Mouse (Mus musculus) gastrocnemius, postnatal 36 days (tissue): Measurements from ENCODE around the gene Fxyd7. TPM values are rescaled to one million over a fixed set of nuclear protein-coding genes. Genes with fewer than 3 reads are reported as not detected.

Experiments used
- DNase-seq, 2 experiments: peaks; one replicate each; pipeline ENCODE4 v3.0.0; 2022
- intact Hi-C: fragments of 180-260 bp; cut with DNase I; formaldehyde crosslinking; loops from one replicate; pipeline ENCODE4 v1.15.1; 2025
- microRNA-seq, 2 experiments: library from miRNA; unstranded; fragments of <30 nt; microRNA quantifications; one replicate each; pipeline ENCODE4 v1.2.0; 2021
- total RNA-seq, 2 experiments: library from RNA; stranded (reverse); gene quantifications; 2 replicates each; pipeline ENCODE4 v1.2.3; 2021

The Fxyd7 gene
- total RNA-seq, 2 experiments from 2014 or later: 1.7 to 1.8 TPM

- DNase-seq: no peak
- intact Hi-C loops: no loop called here
Observed at GRCm38 (mm10) chr7:31030717-31031116, 20.6 kb downstream of the Fxyd7 start.

DNA sequence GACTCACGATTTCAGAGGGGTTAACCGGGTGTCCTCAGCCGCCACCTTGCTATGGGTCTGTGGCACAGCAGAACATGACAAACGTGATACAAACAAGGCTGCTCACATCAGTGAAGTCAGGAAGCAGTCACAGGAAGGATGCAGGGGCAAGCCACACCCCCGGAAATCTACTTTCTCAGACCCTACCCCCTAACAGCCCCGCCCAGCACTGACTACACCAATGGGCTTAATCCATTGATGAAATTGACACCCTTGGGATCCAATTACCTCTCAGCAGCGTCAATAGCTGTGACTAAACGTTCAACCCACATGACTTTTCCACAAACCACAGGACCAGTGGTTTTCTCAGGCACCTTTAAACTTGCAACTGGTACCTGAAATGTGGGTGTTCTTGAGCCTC is 22.7 kb downstream of the Fxyd7 start:
- intact Hi-C loops: no loop called here
- DNase-seq: no peak

DNA sequence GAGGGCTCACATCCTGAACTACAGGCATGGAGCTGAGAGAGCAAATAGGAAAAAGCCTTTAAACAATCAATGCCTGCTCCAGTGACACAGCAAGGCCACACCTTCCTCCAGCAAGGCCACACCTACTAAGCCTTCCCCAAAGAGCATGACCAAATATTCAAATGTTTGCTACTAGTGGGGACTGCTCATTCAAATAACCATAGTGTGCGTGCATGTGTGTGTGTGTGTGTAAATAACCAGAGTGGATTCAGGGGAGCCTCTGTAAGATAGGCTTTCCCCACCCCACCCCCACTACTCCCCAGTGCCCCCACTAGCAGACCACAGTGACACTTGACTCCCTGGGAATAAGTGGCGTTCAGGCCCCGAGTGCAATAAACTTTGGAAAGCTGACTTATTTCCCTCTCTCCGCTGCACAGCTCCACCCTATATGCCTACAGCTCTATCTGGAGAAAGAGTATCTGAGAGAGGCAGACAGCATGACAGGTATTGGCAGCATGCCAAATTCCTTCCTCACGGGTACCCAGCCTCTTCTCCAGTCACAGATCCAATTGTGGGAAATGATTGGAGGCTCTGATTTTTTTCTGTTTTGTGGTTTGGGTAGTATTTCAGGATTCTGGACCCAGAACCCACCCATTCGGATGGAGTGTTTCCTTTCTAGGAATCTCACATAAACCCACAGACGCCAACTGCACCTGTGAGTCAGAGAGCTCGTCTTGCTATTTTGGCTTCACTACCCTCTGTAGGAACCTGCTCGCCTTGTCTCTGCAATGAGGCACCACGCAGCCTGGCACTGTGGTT is 34.0 kb downstream of the Fxyd7 start:
- DNase-seq: no peak
- intact Hi-C loops: no loop called here

GRCm38 (mm10) chr7:31012971-31013370 is 38.3 kb downstream of the Fxyd7 start:
- DNase-seq: no peak
- intact Hi-C loops: no loop called here

DNA sequence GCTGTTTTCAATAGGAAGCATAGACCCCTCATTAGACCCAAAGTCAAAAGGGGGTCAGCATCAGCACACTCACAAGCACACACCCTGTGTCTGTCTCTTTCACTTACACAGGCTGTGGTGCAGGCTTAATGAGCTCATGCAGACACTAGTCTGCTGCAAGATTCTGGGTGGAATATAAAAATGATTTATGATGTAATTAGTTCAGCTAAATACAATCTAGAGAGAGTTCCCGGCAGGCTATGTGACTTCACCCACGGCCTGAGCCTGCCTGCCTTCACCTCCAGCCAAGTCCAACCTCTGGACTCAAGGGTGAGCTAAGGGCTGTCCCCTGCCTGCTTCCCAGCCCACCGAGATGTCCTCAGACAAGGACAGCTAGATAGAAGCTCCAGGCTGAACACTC is 42.4 kb downstream of the Fxyd7 start:
- DNase-seq: no peak

DNA sequence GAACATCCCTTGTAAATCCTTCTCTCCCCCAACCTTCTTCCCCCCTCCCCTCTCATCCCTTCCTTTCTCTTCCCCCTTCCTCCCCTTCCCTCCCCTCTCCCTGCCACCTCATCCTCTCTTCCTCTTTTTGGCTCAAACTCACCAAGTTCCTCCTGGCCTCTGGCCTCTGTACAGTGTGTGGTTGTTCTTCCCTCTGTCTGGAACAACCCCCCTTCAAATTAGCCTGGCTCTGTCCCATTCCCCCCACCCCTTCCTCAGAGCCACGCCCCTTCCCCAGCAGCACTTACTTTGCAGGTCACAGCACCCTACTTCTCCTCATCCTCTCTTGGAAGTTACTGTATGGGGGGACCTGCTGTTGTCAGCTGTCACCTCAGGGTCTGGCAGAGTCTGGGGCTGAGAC is 43.1 kb downstream of the Fxyd7 start:
- intact Hi-C loops: no loop called here
- DNase-seq: no peak

More for the DNA sequence above, 42.4 kb downstream of the Fxyd7 start:
- intact Hi-C loops: no loop called here

DNA sequence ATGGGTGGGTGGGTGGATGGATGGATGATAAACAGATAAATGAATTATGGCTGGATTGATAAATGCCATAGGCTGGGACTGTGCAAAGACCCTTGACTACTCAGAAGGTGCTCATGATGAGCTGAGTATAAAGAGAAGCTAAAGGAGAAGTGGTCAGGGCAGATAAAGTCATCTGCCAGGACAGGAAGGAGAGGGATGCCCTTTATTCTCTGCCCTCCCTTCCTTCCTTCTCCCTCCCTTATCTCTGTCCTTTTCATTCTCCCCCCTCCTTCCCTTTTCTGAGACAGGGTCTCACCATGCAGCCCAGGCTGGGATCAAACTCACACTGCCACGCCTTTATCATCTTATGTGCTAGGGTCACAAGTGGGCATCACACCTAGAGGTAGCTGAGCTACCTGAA is 43.5 kb downstream of the Fxyd7 start:
- intact Hi-C loops: no loop called here

DNA sequence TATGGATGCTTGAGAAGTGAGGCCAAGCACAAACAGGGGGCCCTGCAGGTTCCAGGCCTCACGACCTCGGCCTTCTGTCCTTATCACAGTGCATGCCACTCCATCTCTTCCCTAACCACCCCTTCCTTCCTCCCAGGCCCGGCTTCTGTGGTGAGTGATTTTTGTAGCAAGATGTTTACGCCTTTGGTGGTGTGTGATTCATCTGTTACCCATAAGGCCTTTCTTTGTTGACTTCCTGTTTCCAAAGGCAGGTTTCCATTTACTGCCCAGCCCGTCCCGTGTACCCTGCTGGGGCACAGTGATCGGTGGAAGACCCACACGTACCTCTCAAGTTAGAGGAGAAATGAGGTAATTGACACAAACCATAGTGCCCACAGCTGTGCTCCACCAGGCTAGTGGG is 48.6 kb downstream of the Fxyd7 start:
- intact Hi-C loops: no loop called here
- DNase-seq: no peak

More for the DNA sequence above, 43.5 kb downstream of the Fxyd7 start:
- DNase-seq: no peak

GRCm38 (mm10) chr7:31000505-31001020 is 50.7 kb downstream of the Fxyd7 start:
- intact Hi-C loops: no loop called here
- peak; percentile 48 to 57 for DNase-seq

GRCm38 (mm10) chr7:30996491-30996890 is 54.8 kb downstream of the Fxyd7 start:
- intact Hi-C loops: no loop called here
- DNase-seq: no peak

GRCm38 (mm10) chr7:30993986-30994385 is 57.3 kb downstream of the Fxyd7 start:
- no peak for DNase-seq
- intact Hi-C loops: no loop called here

Small RNA genes within 50 kb of the gene (microRNA-seq; reads per million reads assigned to microRNA genes)
- 0 reads per million in 2 experiments for gene Mir7050

Other genes with a start within 250 kb of the Fxyd7 start
- gene Ffar2, start 227.7 kb downstream of the Fxyd7 start, total RNA-seq: under 1 TPM in 1 of 2 experiments, not detected in 1; 0.35 TPM
- gene Ffar3, start 195.3 kb downstream of the Fxyd7 start, total RNA-seq: not detected
- gene Ffar1, start 189.9 kb downstream of the Fxyd7 start, total RNA-seq: not detected
- not detected for gene Cd22, start 171.1 kb downstream of the Fxyd7 start, total RNA-seq
- gene Mag, start 136.6 kb downstream of the Fxyd7 start, total RNA-seq: 1 to 10 TPM in 1 of 2 experiments, under 1 TPM in 1; 0.41 to 1.0 TPM
- gene Hamp2, start 126.8 kb downstream of the Fxyd7 start, total RNA-seq: not detected
- not detected for gene Hamp, start 107.4 kb downstream of the Fxyd7 start, total RNA-seq
- gene Usf2, start 94.7 kb downstream of the Fxyd7 start, total RNA-seq: 10 to 100 TPM; 74.5 to 80.7 TPM
- under 1 TPM in 1 of 2 experiments, not detected in 1; 0.49 TPM for gene Lsr, start 78.0 kb downstream of the Fxyd7 start, total RNA-seq
- not detected for gene Fam187b, start 77.7 kb downstream of the Fxyd7 start, total RNA-seq
- 10 to 100 TPM in 1 of 2 experiments, 1 to 10 TPM in 1; 9.6 to 11.3 TPM for gene Fxyd5, start 9.0 kb downstream of the Fxyd7 start, total RNA-seq
- 1,000 to 10,000 TPM in 1 of 2 experiments, 100 to 1,000 TPM in 1; 991 to 1,156 TPM for gene Fxyd1, start 5.7 kb upstream of the Fxyd7 start, total RNA-seq
- gene Lgi4, start 7.9 kb upstream of the Fxyd7 start, total RNA-seq: 1 to 10 TPM; 2.5 to 4.4 TPM
- gene Fxyd3, start 25.2 kb upstream of the Fxyd7 start, total RNA-seq: under 1 TPM; 0.77 to 0.96 TPM
- gene Hpn, start 63.8 kb upstream of the Fxyd7 start, total RNA-seq: 10 to 100 TPM; 14.1 to 15.9 TPM
- 100 to 1,000 TPM; 835 to 915 TPM for gene Scn1b, start 75.5 kb upstream of the Fxyd7 start, total RNA-seq
- gene Gramd1a, start 104.4 kb upstream of the Fxyd7 start, total RNA-seq: 10 to 100 TPM; 36.2 to 45.2 TPM
- not detected for gene Scgb2b2, start 239.0 kb upstream of the Fxyd7 start, total RNA-seq
- not detected for gene Scgb1b2, start 240.4 kb upstream of the Fxyd7 start, total RNA-seq